Mouse (Mus musculus) Muller cell, postnatal 12 days (primary cell): ENCODE results near the gene Rcsd1.
A peak's percentile ranks its signal among the peaks of the same experiment; 100 is the strongest.

ENCODE experiments used
- DNase-seq: peaks from one replicate; pipeline ENCODE4 v3.0.0-alpha.2; 2015; ENCODE audit errors: inconsistent ontology term

The Rcsd1 gene

DNA sequence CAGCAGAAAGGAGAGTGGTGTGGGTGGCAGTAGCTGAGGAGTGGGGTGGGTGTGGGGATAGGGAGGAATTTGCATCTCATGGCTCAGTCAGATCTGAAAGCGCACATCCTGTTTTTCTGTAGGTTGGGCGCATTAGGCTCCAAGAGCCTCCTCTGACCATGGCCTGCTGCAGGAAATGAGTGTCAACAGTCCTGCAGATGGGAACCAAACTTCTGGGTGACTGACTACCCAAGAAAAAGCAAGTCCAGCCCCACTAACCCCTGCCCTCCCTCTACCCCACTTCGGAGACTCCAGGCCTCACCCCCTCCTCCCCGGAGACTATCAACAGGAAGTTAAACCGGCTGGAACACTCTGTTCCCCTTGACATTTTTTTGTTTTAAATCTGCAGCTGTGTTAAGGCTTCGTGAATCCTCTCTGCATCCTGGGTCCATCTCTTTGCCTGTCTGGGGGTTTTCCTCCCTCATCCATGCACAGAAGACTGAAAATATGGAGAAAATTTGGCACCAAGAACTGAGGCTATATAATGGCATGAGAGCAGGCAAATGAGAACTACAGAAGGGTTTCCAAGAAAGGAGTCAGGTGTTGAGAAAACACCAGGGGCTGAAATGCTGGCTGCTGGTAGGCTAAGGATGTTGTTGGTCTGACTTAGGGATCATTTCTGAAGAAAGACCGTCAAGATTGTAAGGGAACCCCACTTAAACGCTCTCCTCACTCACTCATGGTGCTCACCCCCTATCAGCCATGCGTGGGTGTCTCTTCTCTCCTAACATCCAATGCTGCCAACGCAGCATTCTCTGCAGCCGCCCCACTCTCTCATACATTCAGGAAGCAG is 8.4 kb upstream of the Rcsd1 start:
- no peak for DNase-seq

DNA sequence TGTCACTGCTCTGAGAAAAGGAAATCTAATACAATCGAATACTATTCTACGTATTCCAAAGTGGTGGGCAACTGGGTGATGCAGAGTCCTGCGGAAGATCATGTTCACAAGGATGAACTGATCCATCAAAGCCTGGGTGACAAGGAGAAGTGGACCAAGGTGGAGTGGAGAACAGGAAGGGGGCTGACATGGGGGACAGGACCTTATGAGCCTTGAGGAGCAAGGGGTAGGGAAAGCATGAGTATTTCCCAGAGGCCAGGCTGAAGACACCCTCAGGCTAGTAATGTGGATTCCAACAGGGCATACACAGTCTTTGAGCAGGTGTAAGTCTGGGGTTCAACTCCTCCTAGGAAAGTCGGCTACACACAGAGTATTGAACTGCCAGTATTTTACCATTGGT is 6.9 kb upstream of the Rcsd1 start:
- DNase-seq: no peak

DNA sequence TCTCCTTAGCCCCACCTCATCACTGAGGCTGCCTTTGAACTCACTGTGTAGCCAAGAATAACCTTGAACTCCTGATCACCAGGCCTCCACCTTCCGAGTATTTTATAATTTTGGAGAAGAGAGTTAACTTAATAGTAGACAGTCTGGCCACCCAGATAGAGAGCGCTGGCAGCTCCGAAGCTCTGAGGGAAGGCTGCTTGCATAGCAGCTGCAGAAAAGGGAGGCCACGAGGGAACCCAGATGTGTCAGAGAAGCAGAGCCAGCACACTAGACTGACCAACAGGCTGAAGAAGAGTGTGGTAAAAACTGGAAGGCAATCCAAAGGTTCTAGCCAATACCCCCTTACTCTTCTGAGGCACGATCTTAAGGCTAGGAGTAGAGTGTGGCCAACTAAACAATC is 4.2 kb upstream of the Rcsd1 start:
- no peak for DNase-seq

DNA sequence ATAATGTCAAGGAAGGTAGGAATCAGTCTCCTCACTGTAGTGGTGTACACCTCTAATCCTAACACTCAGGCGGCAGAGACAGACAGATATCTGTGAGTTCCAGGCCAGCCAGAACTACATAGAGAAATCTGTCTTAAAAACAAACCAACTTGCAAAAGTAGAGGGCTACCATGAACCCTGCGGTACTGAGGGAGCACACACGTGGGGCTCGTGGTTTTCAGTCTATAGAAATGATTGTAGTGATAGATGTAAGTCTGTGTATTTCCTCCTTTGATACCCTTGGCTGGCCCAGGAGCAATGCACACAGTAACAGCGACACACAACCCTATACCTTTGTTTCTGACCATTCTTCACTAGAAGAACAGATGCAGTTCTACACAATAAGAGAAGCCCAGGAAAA is 2.4 kb upstream of the Rcsd1 start:
- no peak for DNase-seq

DNA sequence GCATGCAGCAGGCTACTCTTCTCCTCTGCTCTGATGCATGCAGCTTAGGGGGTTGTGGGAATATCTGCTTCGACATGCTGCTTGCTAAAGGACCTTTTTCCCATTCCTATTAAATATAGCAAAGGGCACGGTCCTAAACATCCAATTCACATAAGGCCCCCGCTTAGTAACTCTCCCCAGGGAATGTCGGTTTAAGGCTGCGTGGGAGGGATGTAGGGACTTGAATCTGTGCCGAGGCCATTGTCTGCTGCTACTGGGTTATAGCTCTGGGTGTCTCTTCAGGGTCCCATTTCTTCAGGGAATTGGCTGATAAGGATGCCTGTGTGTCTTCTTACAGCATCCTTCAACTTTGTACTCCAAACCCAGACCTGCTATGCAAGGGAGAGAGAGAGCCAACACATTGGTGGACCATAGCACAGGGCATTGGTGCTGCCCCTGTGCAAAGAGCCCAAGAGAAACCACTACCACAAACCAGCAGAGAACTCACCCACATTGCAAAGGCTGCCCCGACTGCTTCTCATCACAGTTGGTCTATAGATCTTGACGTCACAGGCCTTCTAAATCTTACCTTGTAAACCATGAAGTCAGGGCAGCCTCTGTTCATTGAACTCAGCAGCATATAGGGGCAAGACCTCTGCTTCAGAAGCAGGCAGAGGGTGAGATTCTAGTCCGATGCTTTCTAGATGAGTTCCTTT is 724 bp downstream of the Rcsd1 start:
- no peak for DNase-seq

DNA sequence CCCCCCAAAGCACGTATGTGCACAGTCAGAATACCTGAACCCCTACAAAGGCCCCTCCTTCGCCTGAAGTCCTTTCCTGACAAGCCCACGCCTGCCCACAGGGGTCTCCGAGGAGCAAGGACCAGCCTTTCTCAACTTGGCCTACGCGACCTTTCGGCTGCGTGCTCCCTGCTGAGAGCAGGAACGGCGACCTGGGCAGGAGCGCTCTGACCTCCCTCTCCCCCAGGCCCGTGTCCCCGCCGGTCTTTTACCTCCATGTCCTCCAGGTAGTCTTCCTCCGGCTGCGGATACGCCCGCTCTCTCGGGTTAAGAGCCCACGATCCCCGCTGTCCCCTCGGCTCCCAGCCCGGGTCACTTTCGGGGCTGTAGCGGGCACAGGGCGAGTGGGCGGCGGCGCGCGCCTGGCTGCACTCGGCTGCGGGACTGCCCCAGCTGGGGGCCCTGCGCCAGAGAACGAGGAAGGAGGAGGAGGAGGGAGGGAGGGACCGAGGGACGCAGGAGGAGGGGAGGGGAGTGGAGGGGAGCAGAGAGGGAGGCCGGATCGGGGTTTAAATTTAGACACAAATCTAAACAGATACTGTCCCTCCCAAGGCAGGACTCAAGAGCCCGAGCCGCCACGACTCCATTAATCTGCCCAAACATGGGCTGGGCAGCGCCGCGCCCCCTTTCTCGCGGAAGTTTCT is 1.8 kb downstream of the Rcsd1 start:
- DNase-seq: peak; percentile 67

DNA sequence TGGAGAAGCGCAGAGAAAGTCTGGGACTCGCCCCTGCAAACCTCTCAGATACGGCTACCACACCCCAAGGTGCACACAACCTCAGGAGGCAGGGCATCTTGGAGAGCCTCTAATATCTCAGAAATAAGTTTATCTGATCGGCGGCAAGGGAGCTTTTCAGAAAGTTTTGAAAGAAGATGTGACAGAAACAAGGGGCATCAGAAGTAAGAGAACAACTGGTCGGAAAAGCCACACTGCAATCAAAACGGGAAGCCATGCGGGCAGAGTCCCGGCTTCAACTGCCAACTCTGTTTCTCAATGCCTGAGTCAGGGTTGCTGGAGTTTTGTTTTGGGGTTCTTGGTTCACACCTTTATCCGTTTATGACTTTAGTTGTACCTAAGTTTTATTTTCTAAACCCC is 2.3 kb downstream of the Rcsd1 start:
- DNase-seq: no peak

DNA sequence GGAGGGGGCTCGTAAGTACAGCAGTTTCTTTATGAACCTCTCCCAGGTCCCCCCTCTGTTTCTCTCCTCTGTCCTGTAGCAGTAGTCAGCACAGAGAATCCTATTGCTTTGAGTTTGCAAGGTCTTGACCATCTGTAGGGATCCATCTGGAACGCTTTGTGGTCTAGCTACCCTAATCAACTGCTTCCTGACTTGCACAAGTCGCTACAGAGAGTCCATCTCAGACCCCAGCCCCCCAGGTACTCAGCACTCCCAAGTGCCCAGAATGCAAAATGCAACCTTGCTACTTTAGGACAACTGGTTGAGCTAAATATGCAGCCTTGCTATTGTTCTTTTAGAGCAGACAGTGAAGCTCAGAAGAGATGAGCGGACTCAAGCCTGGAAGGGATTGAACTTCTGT is 3.1 kb downstream of the Rcsd1 start:
- DNase-seq: no peak

DNA sequence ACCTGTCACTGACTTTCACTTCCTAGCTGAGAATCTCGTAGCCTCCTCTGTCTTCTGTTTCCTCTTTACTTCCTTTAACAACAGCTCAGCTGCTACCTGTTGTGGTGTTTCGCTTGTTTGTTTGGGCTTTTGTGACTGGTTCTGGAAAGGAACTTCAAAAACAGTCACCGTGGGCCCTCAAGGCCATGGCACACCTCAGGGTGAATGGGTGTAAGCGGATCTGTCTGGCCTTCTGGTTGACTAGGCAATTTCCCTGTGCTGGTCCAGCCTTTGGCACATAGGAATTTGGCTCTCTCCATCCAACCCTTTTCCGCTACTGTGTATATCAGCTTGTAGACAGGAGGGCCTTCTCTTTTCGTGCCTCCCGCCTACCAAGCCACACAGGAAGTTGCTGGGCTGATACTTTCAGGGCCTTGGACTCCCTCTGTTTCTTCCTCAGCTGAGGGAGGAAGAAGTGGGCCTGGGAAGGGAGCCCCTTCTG is 3.6 kb downstream of the Rcsd1 start:
- DNase-seq: no peak

DNA sequence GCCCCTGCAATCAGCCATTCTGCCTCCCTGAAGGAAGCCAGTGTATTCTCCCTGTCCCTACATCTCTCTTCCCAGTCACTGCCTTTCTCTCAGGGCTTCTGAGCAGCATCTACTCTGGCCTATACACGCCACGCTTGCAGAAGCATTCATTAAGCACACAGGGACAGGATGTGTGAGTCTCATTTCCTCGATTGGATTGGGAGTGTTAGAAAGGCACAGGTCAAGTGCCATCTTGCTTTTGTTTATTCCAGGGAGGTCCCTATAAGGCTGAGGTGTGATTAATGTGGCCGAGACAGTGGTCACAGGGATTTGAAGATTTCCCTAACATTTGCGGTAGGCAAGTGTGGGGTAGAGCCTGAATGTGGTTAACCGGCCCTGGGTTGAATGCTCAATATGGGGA is 4.2 kb downstream of the Rcsd1 start:
- no peak for DNase-seq

DNA sequence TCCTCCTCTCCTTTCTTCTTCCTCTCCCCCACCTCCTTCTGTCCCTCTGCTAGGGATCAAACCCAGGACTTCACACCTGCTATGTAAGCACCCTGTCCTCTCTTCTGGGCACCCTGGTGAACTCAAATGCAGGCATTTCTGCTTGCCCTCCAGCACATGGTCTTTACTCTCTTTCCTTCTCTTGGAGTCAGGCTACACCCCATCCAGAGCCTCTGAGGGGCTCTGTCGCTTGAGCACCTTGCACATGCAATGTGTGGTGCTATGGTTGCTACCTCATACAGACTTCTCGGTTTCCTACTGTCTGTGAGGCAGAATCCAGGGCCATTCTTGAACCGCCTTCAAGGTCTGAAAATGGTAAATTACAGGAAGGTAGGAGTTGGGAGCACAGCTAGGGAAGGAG is 4.7 kb downstream of the Rcsd1 start:
- no peak for DNase-seq

DNA sequence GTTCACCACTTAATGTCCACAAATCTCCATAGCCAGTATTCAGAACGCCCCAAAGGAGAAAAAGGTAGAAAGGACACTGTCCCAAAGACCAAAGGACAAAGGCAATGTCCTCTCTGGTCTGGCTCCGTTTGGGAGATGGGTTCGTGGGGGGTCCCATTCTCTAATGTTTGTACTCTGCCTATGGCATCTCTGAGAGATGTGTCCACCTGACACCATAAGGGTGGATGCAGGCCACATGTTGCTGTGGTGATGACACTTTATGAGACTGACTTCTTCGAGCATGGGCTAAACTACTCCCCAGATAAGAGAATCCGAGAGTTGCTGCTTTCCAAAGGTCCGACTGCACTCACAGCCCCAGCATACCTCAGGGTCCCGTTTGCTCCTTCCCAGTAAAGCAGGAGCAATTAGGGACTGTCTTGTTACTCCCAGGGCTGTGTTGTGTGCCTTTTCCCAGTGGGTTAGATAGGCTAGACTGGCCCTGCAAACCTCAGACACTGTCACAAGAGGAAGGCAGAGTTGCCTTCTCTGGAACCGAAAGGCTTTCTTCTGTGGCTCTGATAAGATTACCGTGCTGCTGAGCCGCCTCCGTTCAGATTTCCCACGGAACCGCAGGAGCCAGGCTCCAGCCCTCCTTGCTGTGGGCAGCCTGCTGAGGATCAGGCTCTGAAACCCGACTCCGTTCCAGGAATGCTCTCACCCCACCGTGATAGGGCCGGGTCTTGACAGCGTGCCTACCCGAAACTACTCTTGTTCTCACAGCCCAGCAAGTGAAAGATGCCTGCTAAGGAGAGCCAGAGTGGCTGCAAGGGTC is 7.1 kb downstream of the Rcsd1 start:
- DNase-seq: peak; percentile 36

DNA sequence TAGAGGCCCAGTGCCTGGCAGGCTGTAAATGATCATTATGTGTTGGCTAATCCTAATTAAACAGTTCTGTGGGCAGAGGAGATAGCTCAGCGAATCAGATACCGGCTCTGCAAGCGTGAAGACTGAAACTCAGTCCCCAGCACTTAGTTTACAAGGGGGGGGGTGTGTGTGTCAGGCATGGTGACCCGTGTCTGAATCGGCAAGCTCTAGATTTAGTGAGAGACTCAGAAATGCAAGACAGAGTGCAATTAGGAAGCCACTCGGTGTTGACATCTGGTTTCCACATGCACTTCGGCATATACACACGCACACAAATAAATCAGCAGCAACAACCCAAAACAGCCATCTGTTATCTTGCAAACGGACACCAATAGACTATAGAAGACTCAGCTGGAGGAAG is 8.0 kb downstream of the Rcsd1 start:
- no peak for DNase-seq

DNA sequence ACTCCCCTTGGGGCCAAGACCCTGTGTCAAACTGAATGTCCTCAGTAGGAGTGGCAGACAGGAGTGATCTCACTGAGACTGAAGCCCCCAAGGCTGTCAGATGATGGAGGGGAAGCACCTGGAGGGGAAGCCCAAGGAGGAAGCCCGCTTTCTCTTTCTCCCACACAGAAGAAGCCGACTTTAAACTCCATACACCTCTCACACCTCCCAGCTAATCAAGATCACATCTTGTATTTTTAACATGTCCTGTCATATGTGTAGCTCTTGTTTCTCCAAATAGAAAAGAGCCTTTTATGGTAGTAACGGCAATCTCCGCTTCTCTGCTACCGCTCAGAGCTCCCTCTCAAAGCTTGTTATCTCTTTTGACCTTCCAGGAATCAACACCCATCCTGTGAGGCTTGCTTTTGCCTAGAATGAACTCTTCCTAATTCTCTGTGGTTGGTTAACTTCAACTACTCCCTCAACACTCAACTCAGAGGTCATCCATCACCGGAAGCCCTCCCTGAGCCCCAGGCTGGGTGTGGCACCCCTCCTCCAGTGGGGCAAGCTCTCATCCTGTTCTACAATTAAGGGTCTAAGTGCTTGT is 8.5 kb downstream of the Rcsd1 start:
- no peak for DNase-seq

DNA sequence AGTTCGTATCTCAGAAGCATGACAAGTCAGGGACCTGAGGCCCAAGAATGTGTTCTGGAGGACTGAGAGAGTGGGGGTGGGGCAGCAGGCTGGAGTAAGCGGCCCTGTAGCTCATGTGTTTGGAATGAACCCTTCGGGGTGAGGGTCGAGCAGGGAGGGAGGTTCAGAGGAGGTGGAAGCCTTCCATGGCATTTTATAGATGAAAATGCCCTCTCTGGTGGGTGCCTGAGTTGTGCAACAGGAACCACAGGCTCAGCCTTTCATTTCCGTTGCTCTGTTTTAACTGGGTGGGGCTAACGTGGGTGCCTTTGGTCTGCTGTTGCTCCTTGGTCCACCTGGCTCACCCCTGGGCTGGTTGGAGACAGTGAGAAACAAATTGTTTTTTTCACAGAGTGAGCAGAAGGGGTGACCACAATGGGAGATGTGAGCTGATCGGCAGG is 9.2 kb downstream of the Rcsd1 start:
- no peak for DNase-seq

DNA sequence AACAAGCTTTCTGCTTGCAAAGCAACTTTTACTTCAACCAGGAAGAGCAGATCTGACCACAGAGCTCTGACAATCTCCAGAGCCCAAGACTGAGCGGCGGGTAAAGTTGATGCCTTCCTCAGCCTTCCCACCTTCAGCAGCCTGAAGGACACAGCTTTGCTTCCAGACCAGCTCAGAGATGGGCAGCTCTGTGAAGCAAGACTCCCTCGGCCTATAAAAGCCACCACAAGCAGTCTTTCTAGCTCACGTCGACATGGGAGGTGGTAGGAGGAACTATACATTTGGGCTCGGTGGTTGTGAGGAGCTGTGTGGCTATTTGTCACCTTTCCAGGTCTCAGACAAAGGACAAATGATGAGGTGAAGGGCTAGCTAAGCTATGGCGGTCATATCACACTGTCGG is 11.9 kb downstream of the Rcsd1 start:
- no peak for DNase-seq

DNA sequence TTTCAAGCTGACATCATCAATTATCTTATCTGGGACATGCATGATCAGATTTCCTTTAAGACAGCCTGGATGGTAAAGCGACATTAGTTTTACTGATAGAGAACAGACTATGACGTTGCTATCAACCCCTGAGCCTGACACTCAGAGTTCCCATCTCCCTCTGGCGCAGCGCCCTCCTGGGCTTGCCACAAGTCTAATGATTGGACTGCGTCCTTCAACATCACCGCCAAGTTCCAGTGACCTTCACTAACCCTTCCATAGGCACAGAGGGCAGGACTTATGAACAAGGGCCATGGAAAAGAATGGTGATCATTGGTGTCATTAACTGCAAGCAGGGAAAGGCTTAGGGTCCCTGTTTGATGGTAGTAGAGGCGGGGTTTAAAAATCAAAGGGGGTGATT is 12.7 kb downstream of the Rcsd1 start:
- DNase-seq: no peak

DNA sequence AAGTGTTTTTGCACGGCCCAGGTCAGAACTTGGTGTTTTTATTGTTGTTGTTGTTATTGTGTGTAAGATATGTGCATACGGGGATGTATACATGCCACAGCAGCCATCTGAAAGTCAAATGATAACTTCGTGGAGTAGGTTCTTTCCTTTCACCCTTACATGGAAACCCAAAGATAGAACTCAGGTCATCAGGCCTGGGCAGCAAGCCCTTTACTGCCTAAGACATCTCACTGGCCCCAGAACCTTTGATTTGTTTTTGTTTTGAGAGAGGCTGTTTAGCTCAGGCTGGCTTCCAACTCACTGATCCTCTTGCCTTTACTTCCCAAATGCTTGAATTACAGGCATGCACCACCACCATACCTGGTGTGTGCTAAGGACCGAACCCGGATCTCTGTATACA is 13.5 kb downstream of the Rcsd1 start:
- no peak for DNase-seq

DNA sequence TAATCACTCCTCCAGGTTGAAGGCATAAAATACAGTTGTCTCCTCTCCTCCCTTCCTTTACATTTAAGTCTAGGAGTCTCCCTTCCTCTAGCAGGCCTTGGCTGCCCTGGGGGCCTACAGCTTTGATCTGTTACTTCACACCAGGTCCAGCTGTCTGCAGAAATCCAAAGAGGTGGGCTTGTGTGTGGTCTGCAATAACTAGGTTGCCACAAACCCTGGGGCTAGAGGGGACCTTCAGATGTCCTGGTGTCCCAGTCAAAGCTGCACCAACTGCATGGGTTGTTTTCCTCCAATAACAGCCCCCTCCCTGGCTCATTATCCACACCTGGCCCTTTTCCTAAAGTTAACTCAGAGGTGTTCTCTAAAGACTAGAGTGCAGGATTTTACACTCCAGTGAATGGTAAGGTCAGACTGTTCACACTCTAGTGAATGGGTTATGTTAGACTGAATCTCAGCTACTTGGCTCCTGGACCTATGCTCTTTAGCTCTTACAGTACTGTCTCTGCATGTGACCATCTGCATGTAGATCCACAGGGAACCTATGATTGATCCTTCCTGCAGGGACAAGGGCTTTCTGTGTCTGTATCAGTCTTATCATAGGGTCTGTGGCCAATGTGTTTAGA is 14.1 kb downstream of the Rcsd1 start:
- no peak for DNase-seq

DNA sequence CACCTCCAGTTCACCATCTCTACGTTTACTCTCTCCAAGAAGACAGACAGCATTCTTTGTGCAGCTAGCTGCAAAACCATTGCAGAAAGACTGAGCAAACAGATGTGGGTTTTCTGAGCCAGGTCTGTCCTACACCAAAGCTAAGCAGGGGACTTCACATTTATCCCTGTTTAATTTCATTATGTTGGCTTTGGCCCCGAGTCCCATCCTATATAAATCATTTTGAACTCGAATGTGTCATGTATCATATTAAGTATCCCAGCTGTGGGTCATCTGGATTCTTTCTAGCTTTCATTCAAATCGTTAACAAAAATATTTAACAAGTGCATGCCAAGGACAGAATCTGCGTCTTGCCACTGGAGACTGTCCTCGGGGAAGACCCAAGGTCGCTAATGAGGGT is 15.7 kb downstream of the Rcsd1 start:
- no peak for DNase-seq

DNA sequence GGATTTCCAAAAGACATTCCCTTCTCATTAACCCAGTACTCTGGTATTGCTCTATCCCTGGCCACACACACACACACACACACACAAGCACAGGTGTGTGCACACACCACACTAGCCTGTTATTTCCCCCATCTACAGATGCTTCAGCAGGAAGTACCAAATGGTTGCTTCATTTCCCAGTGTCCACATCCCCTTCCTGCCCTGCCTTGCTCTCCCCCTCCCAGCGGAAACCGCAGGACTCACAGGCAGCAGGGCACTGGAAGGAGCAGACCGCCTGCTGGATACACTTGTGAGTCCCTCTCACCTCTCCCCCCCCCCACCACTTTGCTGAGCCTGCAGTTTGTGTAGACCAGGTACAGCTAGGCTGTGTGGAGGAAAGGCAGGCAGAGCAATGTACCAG is 18.0 kb downstream of the Rcsd1 start:
- DNase-seq: no peak
